Mouse (Mus musculus): ENCODE data around the gene Itpr3.

The Itpr3 gene

GRCm38 (mm10) chr17:27071630-27072029 is 14.5 kb downstream of the Itpr3 start:
- DNase-seq (ENCODE audit: low read depth) = peak; percentile 29

DNA sequence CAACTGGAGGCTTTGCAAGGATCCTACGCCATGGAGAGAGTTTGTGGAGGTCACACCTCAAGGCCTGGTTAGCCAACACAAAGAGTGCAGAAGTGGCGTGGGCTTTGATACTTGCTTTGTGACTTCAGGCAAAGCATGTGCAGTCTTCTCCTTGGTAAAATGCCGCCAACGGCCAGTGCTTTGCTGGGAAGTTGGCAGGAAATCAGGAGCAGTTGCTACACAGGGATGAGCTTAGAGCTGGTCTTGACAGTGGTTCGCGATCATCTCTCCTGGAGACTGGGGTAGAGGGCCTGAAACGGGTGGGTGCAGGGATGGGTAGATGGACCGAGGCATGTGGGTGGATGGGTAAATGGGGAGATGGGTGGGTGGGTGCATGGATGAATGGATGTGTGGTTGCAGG is 15.3 kb downstream of the Itpr3 start:
- DNase-seq (ENCODE audit: low read depth) = no peak

DNA sequence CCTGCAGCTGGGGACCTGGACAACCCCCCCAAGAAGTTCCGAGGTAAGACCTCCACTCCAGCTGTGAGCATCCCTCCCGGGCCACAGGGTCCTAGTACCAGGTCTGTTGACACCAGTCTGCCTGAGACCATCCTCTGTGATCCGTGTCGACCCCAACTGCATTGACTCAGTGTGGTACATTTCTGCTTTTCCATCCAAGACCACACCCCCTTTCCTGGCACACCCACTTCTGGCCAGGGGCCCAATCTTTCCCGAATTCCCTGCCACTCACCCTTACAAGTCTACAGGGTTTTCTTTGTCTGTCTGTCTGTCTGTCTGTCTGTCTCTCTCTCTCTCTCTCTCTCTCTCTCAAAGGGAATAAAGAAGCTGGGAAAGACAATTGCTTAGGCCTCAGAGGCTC is 16.0 kb downstream of the Itpr3 start:
- DNase-seq (ENCODE audit: low read depth) = peak; percentile 57

DNA sequence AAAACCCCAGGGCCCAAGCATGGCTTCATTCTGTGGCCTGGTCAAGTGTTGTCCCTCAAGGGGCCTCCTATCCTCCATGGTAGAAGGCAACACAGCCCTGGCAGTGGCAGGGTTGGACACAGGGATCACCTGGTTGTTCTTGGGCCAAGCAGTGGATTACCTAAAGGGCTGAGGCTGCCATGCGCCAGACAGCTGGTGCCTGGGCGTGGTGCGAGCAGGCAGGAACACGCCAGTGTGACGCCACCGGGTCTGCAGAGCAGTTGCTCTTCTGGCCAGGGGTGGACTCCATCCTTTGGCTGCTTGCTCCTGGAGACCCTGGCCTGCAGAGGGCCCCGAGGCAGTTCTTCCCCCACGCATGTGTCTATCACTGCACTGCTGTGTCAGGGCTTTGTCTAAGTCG is 16.7 kb downstream of the Itpr3 start:
- DNase-seq (ENCODE audit: low read depth) = no peak

DNA sequence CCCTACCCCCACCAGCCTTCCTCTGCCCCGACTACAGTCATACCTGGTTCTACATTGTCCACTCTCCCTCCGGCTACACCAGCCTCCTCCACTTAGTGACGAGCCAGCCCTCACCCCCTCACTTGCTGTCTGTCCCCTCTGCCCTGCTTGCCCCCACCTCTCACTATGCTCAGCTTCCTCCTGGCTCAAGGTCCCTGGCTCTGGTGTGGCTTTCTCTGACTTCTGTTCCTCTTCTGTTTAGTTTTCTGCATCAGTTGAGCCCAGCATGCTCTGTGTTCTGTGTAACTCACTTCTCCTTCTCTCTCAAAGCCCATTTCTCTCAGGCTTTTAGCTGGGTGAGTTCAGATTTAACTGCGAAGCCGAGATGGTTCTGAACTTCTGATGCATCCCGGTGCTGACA is 17.1 kb downstream of the Itpr3 start:
- no peak for DNase-seq (ENCODE audit: low read depth)

GRCm38 (mm10) chr17:27074849-27075745 is 18.0 kb downstream of the Itpr3 start:
- DNase-seq (ENCODE audit: low read depth) = no peak

DNA sequence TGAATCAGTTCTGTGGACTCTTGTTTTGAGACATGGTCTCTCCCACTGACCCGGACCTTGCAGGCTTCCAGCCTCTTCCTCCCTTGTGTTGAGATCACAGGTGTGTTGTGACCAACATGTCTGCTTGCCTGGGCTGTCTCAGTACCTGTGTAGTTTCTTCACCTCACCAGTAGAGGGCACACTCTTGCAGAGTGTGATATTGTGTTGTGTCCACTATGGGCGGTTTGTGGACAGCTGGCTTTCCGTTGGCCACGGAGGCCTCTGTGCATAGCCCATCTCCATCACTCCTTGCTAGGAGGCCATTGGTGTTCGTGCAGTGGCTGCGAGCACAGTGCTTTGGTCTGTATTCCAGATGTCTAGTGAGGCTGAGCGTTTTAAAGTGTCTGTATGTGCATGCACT is 20.0 kb downstream of the Itpr3 start:
- DNase-seq (ENCODE audit: low read depth) = no peak

DNA sequence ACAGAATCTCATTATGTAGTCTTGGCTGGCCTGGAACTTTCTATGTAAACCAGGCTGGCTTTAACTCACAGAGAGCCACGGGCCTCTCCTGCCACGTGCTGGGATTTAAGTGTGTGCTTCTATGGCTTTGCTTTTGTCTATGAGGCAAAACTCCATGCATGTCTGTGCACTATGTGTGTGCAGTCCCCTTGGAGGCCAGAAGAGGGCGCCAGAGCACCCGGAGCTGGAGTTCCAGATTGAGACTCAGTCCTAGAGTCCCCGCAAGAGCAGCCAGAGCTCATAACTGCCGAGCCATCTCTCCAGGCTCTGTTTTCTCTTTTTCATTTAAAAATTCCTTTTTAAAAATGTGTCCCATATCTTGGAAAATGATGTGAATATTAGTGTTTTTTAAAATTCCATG is 20.8 kb downstream of the Itpr3 start:
- peak; percentile 46 for DNase-seq (ENCODE audit: low read depth)

- DNase-seq (ENCODE audit: low read depth) = no peak
These were observed 21.4 kb downstream of the Itpr3 start for GRCm38 (mm10) chr17:27078499-27078898.

- no peak for DNase-seq (ENCODE audit: low read depth)
These were observed 24.8 kb downstream of the Itpr3 start for GRCm38 (mm10) chr17:27081868-27082267.

DNA sequence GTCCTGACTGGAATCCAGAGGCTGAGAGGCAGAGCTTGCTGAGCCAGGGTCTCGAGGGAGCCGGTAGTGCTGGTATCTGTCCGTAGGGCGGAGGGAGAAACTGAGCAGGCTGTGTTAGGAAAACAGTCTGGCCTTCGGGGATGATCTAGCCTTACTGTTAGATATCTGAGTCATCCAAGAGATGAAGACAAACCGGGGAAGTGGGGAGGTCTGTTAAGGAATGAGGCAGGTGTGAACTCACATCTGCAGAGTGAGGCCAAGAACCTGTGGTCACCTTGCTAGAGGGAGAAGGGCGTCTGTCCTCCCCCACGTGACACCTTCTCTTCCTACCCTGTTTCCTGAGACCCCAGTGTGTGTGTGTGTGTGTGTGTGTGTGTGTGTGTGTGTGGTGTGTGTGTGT is 25.7 kb downstream of the Itpr3 start:
- peak; percentile 72 for DNase-seq (ENCODE audit: low read depth)

DNA sequence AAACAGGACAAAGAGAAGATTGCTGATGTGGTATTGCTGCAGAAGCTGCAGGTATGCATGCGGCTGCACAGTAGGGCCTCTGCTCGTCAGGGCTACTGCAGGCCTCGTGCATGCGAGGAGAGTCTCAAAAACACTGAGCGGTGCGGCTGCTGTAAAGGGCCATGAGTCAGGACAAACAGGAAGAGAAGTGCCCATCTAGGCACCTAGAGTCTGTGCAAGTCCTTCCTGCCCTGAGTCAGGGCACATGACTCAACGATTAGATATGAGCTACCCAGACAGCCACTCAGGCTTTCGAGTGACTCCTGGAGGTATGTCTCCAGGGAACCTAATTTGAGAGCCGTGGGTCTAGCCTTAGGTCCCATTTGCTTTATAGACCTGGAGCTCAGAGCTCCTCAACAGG is 26.5 kb downstream of the Itpr3 start:
- DNase-seq (ENCODE audit: low read depth) = peak; percentile 81

DNA sequence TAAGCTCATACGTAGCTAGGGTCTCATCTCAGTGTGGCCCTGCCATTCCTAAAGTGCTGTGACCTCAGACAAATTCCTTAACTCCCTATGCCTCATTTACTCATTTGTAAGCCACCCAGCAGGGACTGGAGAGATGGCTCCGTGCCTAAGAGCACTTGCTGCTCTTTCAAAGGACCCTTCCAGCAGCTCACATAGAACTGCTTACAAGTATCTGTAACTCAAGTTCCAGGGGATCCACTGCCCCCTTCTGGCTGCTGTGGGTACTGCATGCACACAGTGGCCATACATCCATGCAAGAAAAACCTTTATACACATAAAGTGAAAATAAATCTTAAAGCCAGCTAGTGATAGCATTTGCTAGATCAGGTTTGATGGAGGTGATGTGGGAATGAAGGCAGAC is 28.6 kb downstream of the Itpr3 start:
- peak; percentile 83 for DNase-seq (ENCODE audit: low read depth)

DNA sequence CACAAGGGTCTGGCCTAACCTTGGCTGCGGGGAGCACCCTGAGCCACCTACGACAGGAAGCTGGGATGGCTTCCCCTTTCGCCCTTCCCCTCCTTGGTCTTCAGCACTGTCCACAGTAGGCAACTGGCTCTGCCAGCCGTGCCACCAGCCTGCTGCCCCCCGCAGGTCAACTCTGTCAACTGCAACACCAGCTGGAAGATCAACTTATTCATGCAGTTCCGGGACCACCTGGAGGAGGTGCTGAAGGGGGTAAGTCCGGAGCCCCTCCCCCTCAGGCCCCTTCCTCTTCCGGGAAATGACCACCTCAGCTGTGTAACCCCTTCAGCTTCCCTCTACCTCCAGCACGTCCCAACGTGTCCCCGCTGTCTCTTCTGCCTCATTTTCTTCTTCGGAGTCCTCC is 30.3 kb downstream of the Itpr3 start:
- peak; percentile 64 for DNase-seq (ENCODE audit: low read depth)

DNA sequence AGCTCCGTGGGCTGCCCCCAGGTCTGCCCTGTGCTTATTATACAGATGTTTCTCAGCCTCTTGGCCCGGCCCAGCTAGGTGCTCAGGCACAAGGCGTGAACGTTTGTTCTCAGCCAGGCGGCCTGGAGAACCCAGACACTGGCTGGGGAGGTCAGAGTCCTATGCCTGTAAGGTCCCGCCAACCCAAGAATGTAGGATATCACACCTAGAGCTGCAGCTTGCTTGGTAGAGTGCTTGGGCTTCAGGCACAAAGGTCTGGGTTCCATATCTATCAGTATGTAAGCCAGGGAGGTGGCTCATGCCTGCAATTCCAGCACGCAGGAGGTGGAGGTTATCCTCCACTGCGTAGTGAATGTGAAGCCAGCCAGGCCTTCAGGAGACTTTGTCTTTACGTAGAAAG is 33.0 kb downstream of the Itpr3 start:
- no peak for DNase-seq (ENCODE audit: low read depth)

DNA sequence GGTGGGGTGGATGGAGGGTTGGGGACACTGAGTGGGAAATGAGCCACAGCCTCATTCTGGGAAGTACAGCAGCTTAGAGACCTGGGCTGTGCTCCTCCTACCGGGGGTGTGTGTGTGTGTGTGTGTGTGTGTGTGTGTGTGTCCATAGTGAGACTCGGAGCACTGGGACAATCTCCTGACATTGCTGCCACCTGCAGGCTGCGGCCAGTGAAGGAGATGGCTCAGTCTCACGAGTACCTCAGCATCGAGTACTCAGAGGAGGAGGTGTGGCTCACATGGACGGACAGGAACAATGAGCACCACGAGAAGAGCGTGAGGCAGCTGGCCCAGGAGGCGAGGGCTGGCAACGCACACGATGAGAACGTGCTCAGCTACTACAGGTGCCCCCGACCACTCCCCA is 38.6 kb downstream of the Itpr3 start:
- peak; percentile 61 for DNase-seq (ENCODE audit: low read depth)

DNA sequence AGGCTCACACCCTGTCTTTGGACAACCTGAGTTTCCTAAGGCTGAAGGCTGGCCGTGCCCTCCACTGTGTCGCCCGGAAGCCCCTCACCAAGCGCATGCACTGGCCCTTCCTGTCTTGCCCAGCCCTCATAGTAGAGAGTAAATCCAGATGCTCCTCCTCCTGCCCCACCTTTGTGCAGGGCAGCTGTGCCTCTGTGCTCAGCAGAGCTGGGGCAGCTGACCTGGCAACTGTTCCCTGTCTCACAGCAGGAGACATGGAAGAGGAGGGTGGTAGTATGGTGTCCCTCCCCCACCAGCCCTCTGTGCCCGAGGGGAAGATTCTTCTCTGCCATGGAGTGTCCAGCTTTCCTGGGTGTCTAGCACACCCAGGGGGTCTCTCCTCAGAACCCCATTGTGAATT is 44.6 kb downstream of the Itpr3 start:
- no peak for DNase-seq (ENCODE audit: low read depth)

- no peak for DNase-seq (ENCODE audit: low read depth)
These were observed 48.8 kb downstream of the Itpr3 start for GRCm38 (mm10) chr17:27105698-27106470.

- DNase-seq (ENCODE audit: low read depth) = peak; percentile 75
These were observed 49.6 kb downstream of the Itpr3 start for GRCm38 (mm10) chr17:27106745-27107144.

DNA sequence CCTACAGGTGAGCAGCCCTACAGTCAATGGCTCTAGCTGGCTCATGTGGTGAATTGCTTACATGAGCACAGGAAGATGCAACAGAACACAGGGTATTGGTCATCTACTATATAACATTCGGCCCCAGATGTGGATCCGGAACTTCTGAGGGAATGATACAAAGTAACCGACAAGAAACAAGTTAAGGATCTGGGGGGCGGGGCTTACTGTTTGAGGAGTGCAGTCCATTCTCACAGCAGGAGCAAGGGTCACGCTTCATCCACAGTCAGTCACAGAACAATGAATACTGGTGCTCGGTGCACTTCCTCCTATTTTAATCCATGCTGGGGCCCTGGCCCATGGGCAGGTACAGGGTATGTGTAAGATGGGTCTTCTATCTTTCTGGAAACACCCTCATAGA is 50.8 kb downstream of the Itpr3 start:
- DNase-seq (ENCODE audit: low read depth) = no peak

GRCm38 (mm10) chr17:27110072-27110471 is 53.0 kb downstream of the Itpr3 start:
- DNase-seq (ENCODE audit: low read depth) = no peak

DNA sequence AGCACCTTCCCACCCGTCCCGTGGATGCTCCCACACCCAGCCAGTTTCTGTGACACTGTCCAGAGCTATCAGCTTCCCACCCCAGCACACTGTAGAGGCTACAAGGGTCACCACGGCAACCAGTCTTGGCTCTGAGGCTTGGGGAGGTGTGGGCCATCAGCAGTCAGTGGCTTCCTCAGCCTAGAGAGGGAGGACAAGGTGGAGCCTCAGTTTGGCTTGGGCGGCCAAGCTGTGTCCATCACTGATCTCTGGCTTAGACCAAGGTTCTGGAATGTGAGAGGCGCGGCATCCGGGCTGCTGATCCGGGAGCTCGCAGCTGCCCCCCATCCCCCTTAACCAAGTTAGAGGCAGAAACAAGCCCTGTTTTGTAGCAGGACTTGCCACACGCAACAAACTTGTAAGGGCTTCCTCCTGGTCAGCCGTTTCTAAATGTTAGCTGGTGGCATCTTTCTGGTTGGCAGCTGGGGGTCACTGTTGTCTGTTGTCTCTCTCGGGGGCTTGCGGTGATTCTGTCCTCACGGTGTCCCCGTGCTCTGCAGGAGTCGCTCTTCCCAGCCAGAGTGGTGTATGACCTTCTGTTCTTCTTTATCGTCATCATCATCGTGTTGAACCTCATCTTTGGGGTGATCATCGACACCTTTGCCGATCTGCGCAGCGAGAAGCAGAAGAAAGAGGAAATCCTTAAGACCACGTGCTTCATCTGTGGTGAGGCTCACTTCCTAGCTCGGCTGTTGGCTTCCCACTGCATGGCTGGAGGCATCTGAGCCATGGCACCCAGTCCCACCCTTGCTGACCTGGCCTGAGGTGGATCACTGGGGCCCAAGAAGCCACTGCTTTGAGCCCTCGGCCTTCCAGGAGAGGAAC is 61.8 kb downstream of the Itpr3 start:
- DNase-seq (ENCODE audit: low read depth) = no peak
